ENCODE assay signal across 9 mouse cellular contexts in the genomic region with DNA sequence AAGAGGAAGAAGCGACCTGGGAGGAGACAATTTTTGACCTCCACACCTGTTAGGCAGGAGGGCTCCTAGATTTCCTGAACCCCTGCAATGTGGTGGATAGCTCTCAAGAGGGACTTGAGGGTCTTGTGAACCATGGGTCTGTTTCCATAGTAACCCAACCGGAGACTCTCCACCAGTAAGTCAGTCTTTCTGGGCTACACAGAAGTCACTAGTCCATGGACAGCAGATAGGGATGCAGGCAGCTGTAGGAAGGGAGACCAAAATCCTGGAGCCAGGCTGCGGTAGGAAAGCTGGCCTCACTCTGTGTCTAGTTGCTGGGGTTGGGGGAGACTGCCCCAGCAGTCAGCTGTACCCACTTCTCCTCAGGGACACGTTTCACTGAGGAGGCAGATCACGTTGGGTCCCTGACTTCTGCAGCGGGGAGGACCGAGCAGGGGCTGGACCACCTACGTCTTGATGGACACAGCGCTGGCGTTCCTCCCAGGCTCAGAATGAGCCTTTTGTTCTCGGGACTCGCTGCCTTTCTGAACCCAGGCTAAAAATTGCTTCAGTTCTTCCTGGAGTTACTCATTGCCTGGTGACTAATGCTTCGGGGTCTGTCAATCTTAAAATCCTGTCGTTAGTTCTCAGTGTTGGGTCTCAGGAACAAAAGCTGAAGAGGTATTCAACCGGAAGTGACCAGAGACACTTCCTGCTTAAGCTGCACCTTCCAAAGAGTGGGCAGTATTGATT. TPM values are rescaled to one million over a fixed set of nuclear protein-coding genes. Genes with fewer than 3 reads are reported as not detected.
DNase-seq lines count a peak whose midpoint lies in the region; ATAC-seq and TF ChIP-seq lines count a peak whose summit lies in the region.
"Had no signal": no experiment of that assay in that cellular context is flagged by ENCODE, and none has a peak within 500 bp of the region (broad histone marks: within the 10 kb centered on the region; RNA-seq: fewer than 3 reads in every experiment).

No protein-coding gene starts in this region.

- ATAC-seq in Patski: peak; percentile 59
- no peak for ATAC-seq in forebrain, embryonic 12.5 days (ENCODE audit: low FRiP score)

- no peaks in the 10 kb centered on the region for H3K9me3 ChIP-seq in forebrain, embryonic 12.5 days

- no peak for TF ChIP-seq POLR2A in kidney, adult 2 months (IDR thresholded peaks at IDR 0.05; ENCODE audit: low read depth, low read length)

- no peak overlapping the region for H3K4me3 ChIP-seq in kidney, adult 2 months (ENCODE audit: insufficient read depth, low read depth, low read length)
- no peak overlapping the region for H3K4me3 ChIP-seq in forebrain, embryonic 12.5 days (replicated peaks)

- H3K36me3 ChIP-seq in kidney, adult 2 months (ENCODE audit: control insufficient read depth, insufficient read depth, low read length): no peaks in the 10 kb centered on the region
- H3K36me3 ChIP-seq in forebrain, embryonic 12.5 days (replicated peaks): no peaks in the 10 kb centered on the region

- H3K4me2 ChIP-seq in forebrain, embryonic 12.5 days: peak overlapping the region; percentile 17; the same call in 1 of the 2 replicates

- H3K9ac ChIP-seq in forebrain, embryonic 12.5 days: no peak overlapping the region

- no peak for TF ChIP-seq CTCF in kidney, adult 2 months (conservative IDR thresholded peaks at IDR 0.05; ENCODE audit: insufficient read depth, insufficient read length, low read depth, low read length)
- TF ChIP-seq CTCF in Patski (IDR thresholded peaks at IDR 0.05): no peak

- CTCF ChIA-PET in Patski (lab: Charles Lee): interaction anchor here (1.1 kb wide), 1 partner anchor 9 kb away, joined by 3 read pairs; no protein-coding TSS in a partner anchor

- DNase-seq in kidney, adult 2 months: no peak
- DNase-seq in kidney, adult 11 months: no peak
- DNase-seq in Patski (ENCODE audit: low read depth, low spot score): no peak
- peak; percentile 32 to 65 for DNase-seq in left cerebral cortex, postnatal 25 days (ENCODE audit: low spot score in 2 of 2)
- DNase-seq in c-Kit-positive CD71-positive TER-119-positive erythroid progenitor cells, embryonic 14.5 days (ENCODE audit: low spot score): no peak
- DNase-seq in urinary bladder, postnatal 4 days (ENCODE audit: low spot score in 2 of 2): no peak
- no peak for DNase-seq in urinary bladder, postnatal 14 days (ENCODE audit: low spot score)

- H3K27ac ChIP-seq in kidney, adult 2 months (ENCODE audit: insufficient read depth, low read depth, low read length): peak overlapping the region; percentile 26; the same call in 1 of the 2 replicates
- H3K27ac ChIP-seq in forebrain, embryonic 12.5 days: no peak overlapping the region

- WGBS in kidney, adult 2 months: 41% methylated on average over 15 of the region's 15 CpGs
- WGBS in forebrain, embryonic 12.5 days: 26% methylated on average over 15 of the region's 15 CpGs

- peaks cover 13% of the 10 kb centered on the region; the same call in 1 of the 2 replicates for H3K4me1 ChIP-seq in kidney, adult 2 months (ENCODE audit: control insufficient read depth, insufficient read depth, low read length)
- H3K4me1 ChIP-seq in forebrain, embryonic 12.5 days: 0 out of 2 replicates have a peak, but pooled peaks cover 5% of the 10 kb centered on the region

- POLR2A ChIA-PET in Patski (lab: Charles Lee): no interaction called here

- intact Hi-C loops in left cerebral cortex, postnatal 25 days (cut with DNase I): no loop called here

- no peaks in the 10 kb centered on the region for H3K27me3 ChIP-seq in kidney, adult 2 months (replicated peaks; ENCODE audit: control insufficient read depth, insufficient read depth, low read length)
- no peaks in the 10 kb centered on the region for H3K27me3 ChIP-seq in Patski
- 0 out of 2 replicates have a peak, but pooled peaks cover 4% of the 10 kb centered on the region for H3K27me3 ChIP-seq in forebrain, embryonic 12.5 days

- in situ Hi-C loops in Patski (cut with MboI; ENCODE audit: low pct_unique_long_range_greater_than_20kb): no loop called here

RNA-seq across cellular contexts. Expression of a gene that starts 6.0 kb away (rescaled TPM):
- 107 TPM in 2 replicates for polyA plus RNA-seq in kidney, adult 2 months (2012; rRNA removed)
- polyA plus RNA-seq in Patski (2021): 24.8 TPM
- polyA plus RNA-seq in forebrain, embryonic 12.5 days (2016; fragmentation: Nextera tagmentation; extraction: Ambion mirVana): 9.0 and 10.0 TPM in 2 replicates
- 100 to 1,000 TPM; 109 to 122 TPM for total RNA-seq in left cerebral cortex, postnatal 25 days (2021)

RNA-seq across cellular contexts. Expression of a gene that starts 45.3 kb away (rescaled TPM):
- polyA plus RNA-seq in kidney, adult 2 months (2012; rRNA removed): 101 and 115 TPM in 2 replicates
- 418 TPM for polyA plus RNA-seq in Patski (2021)
- 118 and 120 TPM in 2 replicates for polyA plus RNA-seq in forebrain, embryonic 12.5 days (2016; fragmentation: Nextera tagmentation; extraction: Ambion mirVana)
- 10 to 100 TPM; 39.5 to 42.4 TPM for total RNA-seq in left cerebral cortex, postnatal 25 days (2021)

RNA-seq across cellular contexts. Expression of a gene that starts 46.5 kb away (rescaled TPM):
- not detected in 2 replicates for polyA plus RNA-seq in kidney, adult 2 months (2012; rRNA removed)
- not detected for polyA plus RNA-seq in Patski (2021)
- not detected in 2 replicates for polyA plus RNA-seq in forebrain, embryonic 12.5 days (2016; fragmentation: Nextera tagmentation; extraction: Ambion mirVana)
- not detected for total RNA-seq in left cerebral cortex, postnatal 25 days (2021)
- total RNA-seq: left cerebral cortex, adult 18-20 months had no signal

RNA-seq across cellular contexts. Expression of a gene that starts 57.9 kb away (rescaled TPM):
- polyA plus RNA-seq in kidney, adult 2 months (2012; rRNA removed): 58.2 and 80.3 TPM in 2 replicates
- polyA plus RNA-seq in Patski (2021): 297 TPM
- 326 and 329 TPM in 2 replicates for polyA plus RNA-seq in forebrain, embryonic 12.5 days (2016; fragmentation: Nextera tagmentation; extraction: Ambion mirVana)
- 100 to 1,000 TPM; 349 to 350 TPM for total RNA-seq in left cerebral cortex, postnatal 25 days (2021)

Comparison
In these comparisons a context has a peak if more than half of its experiments do, and no peak if none do; other contexts are left out.
1. DNase-seq: peak in left cerebral cortex, postnatal 25 days (2 of 2); none in kidney, adult 2 months (single experiment), kidney, adult 11 months (single experiment), Patski (single experiment), c-Kit-positive CD71-positive TER-119-positive erythroid progenitor cells, embryonic 14.5 days (single experiment), urinary bladder, postnatal 4 days (0 of 2) and urinary bladder, postnatal 14 days (single experiment).